In genomic region chr14:118938551-118938950, GRCm38 (mm10) we compare ENCODE assay signal across 7 mouse cellular contexts. TPM values are rescaled to one million over a fixed set of nuclear protein-coding genes. Genes with fewer than 3 reads are reported as not detected.
DNase-seq lines count a peak whose midpoint lies in the region; ATAC-seq lines count a peak whose summit lies in the region.

No protein-coding gene starts in this region.

- no peak for ATAC-seq in forebrain, embryonic 13.5 days
- ATAC-seq in kidney, embryonic 14.5 days (ENCODE audit: low FRiP score, low TSS enrichment), result no peak

- H3K9ac ChIP-seq in forebrain, embryonic 13.5 days, result peak overlapping the region; percentile 96
- peak overlapping the region; percentile 96 for H3K9ac ChIP-seq in kidney, embryonic 14.5 days (ENCODE audit: low read depth, low read length)

- peak overlapping the region; percentile 93 for H3K4me3 ChIP-seq in forebrain, embryonic 13.5 days
- H3K4me3 ChIP-seq in kidney, embryonic 14.5 days (ENCODE audit: low read length), result peak overlapping the region; percentile 97

- no peak overlapping the region for H3K27ac ChIP-seq in forebrain, embryonic 13.5 days
- H3K27ac ChIP-seq in kidney, embryonic 14.5 days (ENCODE audit: low read depth, low read length), result no peak overlapping the region; the same call in 1 of the 2 replicates

- DNase-seq in CD4-positive helper T cell, adult 2 months (ENCODE audit: low read depth, low spot score), result peak; percentile 24
- peak; percentile 68 for DNase-seq in Muller cell, postnatal 12 days (ENCODE audit: inconsistent ontology term)
- peak; percentile 35 for DNase-seq in lung, postnatal 36 days
- DNase-seq in urinary bladder, adult 18-20 months (ENCODE audit: low spot score in 2 of 2), result no peak
- no peak for DNase-seq in cerebellum, postnatal 10 days

- no peaks in the 10 kb centered on the region for H3K27me3 ChIP-seq in forebrain, embryonic 13.5 days
- no peaks in the 10 kb centered on the region for H3K27me3 ChIP-seq in kidney, embryonic 14.5 days (ENCODE audit: control insufficient read depth, insufficient read depth, low read length)

- no peaks in the 10 kb centered on the region for H3K9me3 ChIP-seq in forebrain, embryonic 13.5 days (replicated peaks)
- H3K9me3 ChIP-seq in kidney, embryonic 14.5 days (ENCODE audit: control insufficient read depth, low read length), result no peaks in the 10 kb centered on the region

- no peaks in the 10 kb centered on the region for H3K36me3 ChIP-seq in forebrain, embryonic 13.5 days (ENCODE audit: poor library complexity, severe bottlenecking)
- no peaks in the 10 kb centered on the region for H3K36me3 ChIP-seq in kidney, embryonic 14.5 days (ENCODE audit: control insufficient read depth, insufficient read depth, low read length)

- under 1% methylated on average over 7 of the region's 7 CpGs for WGBS in forebrain, embryonic 13.5 days
- 0% methylated on average over 7 of the region's 7 CpGs for WGBS in kidney, embryonic 14.5 days

- peaks cover 25% of the 10 kb centered on the region for H3K4me1 ChIP-seq in forebrain, embryonic 13.5 days
- H3K4me1 ChIP-seq in kidney, embryonic 14.5 days (ENCODE audit: control insufficient read depth, insufficient read depth, low read length), result peaks cover 5% of the 10 kb centered on the region

- H3K4me2 ChIP-seq in forebrain, embryonic 13.5 days, result peak overlapping the region; percentile 75
- H3K4me2 ChIP-seq in kidney, embryonic 14.5 days (replicated peaks; ENCODE audit: low read depth, low read length), result peak overlapping the region; percentile 58

RNA-seq across cellular contexts. Expression of gene Dnajc3, which starts 0.8 kb away (rescaled TPM):
- 17.4 and 17.5 TPM in 2 replicates for polyA plus RNA-seq in forebrain, embryonic 13.5 days (2015; fragmentation: Nextera tagmentation; extraction: Ambion mirVana)
- polyA plus RNA-seq in kidney, embryonic 14.5 days (2014; fragmentation: Nextera tagmentation; extraction: Ambion mirVana), result 35.3 and 46.7 TPM in 2 replicates

RNA-seq across cellular contexts. Expression of gene Dzip1, which starts 13.3 kb away (rescaled TPM):
- 27.2 and 28.1 TPM in 2 replicates for polyA plus RNA-seq in forebrain, embryonic 13.5 days (2015; fragmentation: Nextera tagmentation; extraction: Ambion mirVana)
- polyA plus RNA-seq in kidney, embryonic 14.5 days (2014; fragmentation: Nextera tagmentation; extraction: Ambion mirVana), result 21.4 and 26.7 TPM in 2 replicates

Comparison
In these comparisons a context has a peak if more than half of its experiments do, and no peak if none do; other contexts are left out.
1. DNase-seq: peak in CD4-positive helper T cell, adult 2 months (single experiment), Muller cell, postnatal 12 days (single experiment) and lung, postnatal 36 days (single experiment); none in urinary bladder, adult 18-20 months (0 of 2) and cerebellum, postnatal 10 days (0 of 2).